Mouse (Mus musculus) lung, postnatal 10 days (tissue): ENCODE results near the gene Fam221a.
"Not testable (repeated sequence)": the region's sequence is repeated elsewhere in the genome, so short reads cannot be mapped to it uniquely, and the experiment has no call there.

Source experiments
- DNase-seq: peaks from one replicate; pipeline ENCODE4 v3.0.0; 2021

The Fam221a gene

DNA sequence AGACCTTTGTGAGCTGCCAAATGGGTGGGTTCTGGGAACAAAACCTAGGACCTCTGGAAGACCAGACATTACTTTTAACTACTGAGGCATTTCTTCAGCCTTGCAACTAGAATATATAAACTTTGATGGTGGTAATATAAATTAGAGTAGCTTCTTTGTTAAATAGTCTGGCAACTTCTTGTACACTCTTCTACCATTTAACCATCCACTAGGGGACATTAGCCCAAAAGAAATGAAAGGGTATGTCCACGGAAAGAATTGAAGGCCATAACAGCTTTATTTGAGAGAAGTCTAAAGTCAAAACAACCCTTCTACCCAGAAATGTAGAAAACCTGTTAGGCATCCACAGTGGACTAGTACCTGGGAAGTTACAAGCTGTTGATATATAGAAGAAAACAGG lies 26.7 kb downstream of the Fam221a start:
- no peak for DNase-seq

DNA sequence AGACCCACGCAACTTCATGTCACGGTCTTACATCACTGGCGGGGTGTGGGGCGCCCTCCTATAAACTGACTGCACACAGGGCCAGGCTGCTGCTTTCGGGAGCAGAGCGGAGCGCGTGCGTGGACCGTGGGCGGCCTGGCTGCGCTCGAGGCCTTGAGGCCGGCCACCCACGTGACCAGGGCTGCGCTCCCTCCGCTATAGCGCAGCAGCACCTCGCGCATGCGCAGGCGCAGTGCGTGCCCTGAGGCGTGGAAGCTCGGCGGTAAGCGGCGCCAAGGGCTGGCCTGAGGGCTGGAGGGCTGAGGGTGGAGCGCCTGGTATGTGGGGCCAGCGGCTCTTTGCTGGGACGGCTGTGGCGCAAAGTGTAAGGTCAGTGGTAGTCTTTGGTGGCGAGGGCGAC lies 27.8 kb downstream of the Fam221a start, which contains the start of gene Stk31:
TSS of gene Stk31 (plus strand) at position 289 of the 400 bp plus-strand sequence.
- peak; percentile 41 for DNase-seq

DNA sequence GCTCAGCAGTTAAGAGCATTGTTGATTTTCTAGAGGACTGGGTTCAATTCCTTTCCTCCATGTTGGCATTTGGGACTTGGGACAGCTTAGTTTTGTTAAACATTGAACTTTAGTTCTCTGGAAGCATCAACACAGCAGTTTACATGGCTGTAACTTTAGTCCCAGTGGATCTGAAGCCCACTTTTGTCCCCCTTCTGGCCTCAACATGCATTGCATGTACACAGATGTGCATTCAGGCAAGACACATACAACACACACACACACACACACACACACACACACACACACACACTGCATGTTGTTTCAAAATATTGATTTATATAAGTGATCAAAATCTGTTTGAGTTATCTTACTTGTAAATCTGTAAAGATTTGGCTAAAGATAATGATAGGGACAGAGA lies 29.9 kb downstream of the Fam221a start:
- DNase-seq = peak; percentile 50

DNA sequence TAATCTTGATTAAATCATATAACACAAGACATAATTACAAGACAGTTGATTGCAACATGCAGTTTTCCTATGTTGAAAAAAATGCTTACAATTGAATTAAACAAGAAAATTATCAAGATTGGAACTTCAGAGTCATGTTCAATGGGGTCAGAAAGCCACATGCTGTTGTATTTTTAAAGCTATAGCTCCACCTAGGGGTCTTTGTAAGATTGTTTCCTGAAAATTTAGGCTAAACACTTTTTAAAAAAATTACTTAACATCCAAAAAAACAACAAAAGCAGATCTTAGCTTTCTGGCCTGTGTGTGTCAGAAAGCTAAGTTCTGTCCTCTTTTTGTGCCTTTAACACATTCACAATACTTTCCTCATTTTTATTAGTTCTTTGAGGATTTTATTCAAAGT lies 30.8 kb downstream of the Fam221a start:
- DNase-seq = peak; percentile 13

DNA sequence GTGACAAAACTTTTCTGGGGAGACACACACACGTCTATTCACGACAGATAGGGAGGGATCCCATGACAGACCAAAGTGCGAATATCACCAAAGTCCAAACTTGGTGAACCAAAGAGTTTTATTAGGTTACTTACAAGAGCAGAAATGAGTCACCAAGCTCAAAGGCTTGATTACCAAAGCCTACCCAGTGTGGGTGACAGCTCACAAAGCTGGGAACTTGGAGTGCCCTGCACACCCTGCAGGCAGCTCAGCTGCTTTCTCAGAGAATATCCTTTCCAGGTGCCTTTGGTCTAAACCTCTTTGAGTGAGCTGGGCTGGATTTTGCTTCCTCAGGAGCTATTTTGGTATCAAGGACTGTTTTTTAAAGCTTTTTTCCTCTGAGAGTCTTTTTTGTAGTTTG lies 43.3 kb downstream of the Fam221a start:
- no peak for DNase-seq

DNA sequence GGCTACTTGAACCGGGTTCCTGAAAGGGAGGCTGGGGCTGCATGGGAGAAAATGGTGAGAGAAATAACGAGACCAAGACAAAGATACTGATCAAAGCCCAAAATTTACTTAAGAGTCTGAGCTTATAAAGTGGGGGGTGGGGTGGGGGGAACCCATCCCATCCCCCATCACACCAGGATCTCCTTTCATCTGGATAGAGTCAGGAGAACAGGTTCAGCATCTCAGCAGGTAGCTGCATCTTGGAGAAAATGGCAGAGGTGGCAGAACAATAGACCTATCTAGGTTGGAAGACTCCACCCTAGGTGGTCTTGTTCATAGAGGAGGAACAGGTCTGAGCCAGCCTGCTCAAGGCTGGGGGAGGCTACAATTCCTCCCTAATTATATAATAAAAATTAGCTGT lies 45.4 kb downstream of the Fam221a start:
- DNase-seq = not testable (repeated sequence)

DNA sequence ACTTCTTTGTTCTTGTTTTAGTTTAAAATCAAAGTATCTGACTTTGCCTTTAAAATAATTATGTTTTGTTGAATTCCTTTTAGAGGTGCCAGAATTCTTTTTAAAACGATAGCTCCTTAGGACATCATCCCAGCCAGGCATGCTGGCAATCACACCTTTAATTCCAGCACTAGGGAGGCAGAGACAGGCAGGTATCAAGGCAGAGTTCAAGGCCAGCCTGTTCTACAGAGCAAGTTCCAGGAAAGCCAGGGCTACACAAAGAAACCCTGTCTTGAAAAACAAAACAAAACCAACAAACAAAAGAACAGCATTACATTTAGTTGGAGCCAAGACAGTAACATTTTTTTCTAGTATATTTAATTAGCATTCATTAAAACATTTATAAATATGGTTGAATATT lies 48.4 kb downstream of the Fam221a start:
- DNase-seq = no peak

DNA sequence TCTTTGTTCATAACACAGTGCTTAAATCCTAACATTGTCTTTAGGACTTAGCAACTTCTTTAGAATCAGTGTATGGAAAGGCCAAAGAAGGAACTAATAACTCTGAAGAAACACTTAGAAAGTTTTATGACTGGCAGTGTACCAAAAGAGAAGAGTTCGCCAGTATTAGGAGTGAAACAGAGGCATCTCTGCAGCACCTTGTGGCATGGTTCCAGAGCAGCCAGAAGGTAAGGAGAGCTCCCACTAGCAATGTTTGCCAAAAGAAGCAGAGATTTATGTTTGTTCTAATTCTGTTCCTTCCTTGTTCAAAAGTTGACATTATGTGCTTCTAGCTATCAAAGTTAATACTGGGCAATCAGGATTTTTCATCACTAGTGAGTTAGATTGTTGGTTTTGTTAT lies 69.8 kb downstream of the Fam221a start:
- DNase-seq = no peak
